8 mouse cellular contexts compared by ENCODE assay signal in the genomic region with DNA sequence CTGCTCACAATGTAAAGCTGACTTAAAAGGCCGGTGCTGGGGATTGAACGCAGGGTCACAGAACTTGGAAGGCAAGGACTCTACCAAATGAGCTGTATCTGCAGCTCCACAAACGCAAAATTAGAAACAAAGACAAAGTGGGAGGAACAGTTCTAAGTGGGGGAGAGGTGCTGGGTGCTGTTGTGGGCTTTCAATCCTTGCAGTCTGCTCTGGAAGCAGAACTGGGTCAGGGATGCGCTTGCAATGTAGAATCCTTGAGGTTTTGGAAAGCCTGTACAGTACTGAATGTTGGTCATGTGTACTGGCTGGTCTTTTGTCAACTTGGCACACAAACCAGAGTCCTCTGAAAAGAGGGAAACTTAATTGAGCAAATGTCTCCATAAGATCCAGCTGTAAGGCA. TPM values are rescaled to one million over a fixed set of nuclear protein-coding genes. Genes with fewer than 3 reads are reported as not detected.
A peak's percentile ranks its signal among the peaks of the same experiment; 100 is the strongest.
DNase-seq lines count a peak whose midpoint lies in the region; ATAC-seq and TF ChIP-seq lines count a peak whose summit lies in the region.

No protein-coding gene starts in this region.

- H3K4me1 ChIP-seq in forebrain, embryonic 13.5 days = peaks cover 28% of the 10 kb centered on the region
- peaks cover 21% of the 10 kb centered on the region for H3K4me1 ChIP-seq in liver, postnatal 0 days (ENCODE audit: insufficient read depth)

- DNase-seq in layer of hippocampus, adult 2 months (ENCODE audit: low spot score in 2 of 2) = no peak
- no peak for DNase-seq in layer of hippocampus, postnatal 14 days (ENCODE audit: low spot score in 2 of 2)
- DNase-seq in adrenal gland, adult 8-10 months = peak; percentile 61
- DNase-seq in liver, postnatal 0 days = no peak
- no peak for DNase-seq in urinary bladder, postnatal 25 days (ENCODE audit: low spot score)
- no peak for DNase-seq in urinary bladder, adult 2 months (ENCODE audit: low spot score)

- no peaks in the 10 kb centered on the region for H3K27me3 ChIP-seq in forebrain, embryonic 13.5 days
- no peaks in the 10 kb centered on the region for H3K27me3 ChIP-seq in liver, postnatal 0 days (ENCODE audit: insufficient read depth, low read length)

- ATAC-seq in forebrain, embryonic 13.5 days = no peak
- no peak for ATAC-seq in liver, postnatal 0 days
- no peak for ATAC-seq in megakaryocyte-erythroid progenitor cell, adult 5-6 weeks (replicated peaks; ENCODE audit: low FRiP score, low TSS enrichment, poor library complexity, severe bottlenecking)

- TF ChIP-seq CTCF in layer of hippocampus, adult 2 months (conservative IDR thresholded peaks at IDR 0.05) = no peak
- no peak for TF ChIP-seq CTCF in liver, postnatal 0 days (IDR thresholded peaks at IDR 0.05; ENCODE audit: low read depth)

- 5% methylated on average over 4 of the region's 4 CpGs for whole genome bisulfite sequencing in forebrain, embryonic 13.5 days
- 15% methylated on average over 4 of the region's 4 CpGs for WGBS in liver, postnatal 0 days (ENCODE audit: insufficient replicate concordance)

- no peak for TF ChIP-seq EP300 in liver, postnatal 0 days (IDR thresholded peaks at IDR 0.05; ENCODE audit: low read depth)

- no peaks in the 10 kb centered on the region for H3K9me3 ChIP-seq in forebrain, embryonic 13.5 days (replicated peaks)
- no peaks in the 10 kb centered on the region for H3K9me3 ChIP-seq in liver, postnatal 0 days (ENCODE audit: low read length)

- H3K4me3 ChIP-seq in layer of hippocampus, adult 2 months = peak overlapping the region; percentile 84
- peak overlapping the region; percentile 90 for H3K4me3 ChIP-seq in forebrain, embryonic 13.5 days
- H3K4me3 ChIP-seq in liver, postnatal 0 days (ENCODE audit: low read depth, low read length) = peak overlapping the region; percentile 99

- peak overlapping the region; percentile 94 for H3K27ac ChIP-seq in layer of hippocampus, adult 2 months
- peak overlapping the region; percentile 96 for H3K27ac ChIP-seq in forebrain, embryonic 13.5 days
- no peak overlapping the region for H3K27ac ChIP-seq in liver, postnatal 0 days (ENCODE audit: low read depth)

- peaks cover 28% of the 10 kb centered on the region for H3K36me3 ChIP-seq in forebrain, embryonic 13.5 days (ENCODE audit: poor library complexity, severe bottlenecking)
- 0 out of 2 replicates have a peak, but pooled peaks cover 3% of the 10 kb centered on the region for H3K36me3 ChIP-seq in liver, postnatal 0 days (replicated peaks; ENCODE audit: insufficient read depth, low read length)

- peak overlapping the region; percentile 84 for H3K4me2 ChIP-seq in forebrain, embryonic 13.5 days
- peak overlapping the region; percentile 80 for H3K4me2 ChIP-seq in liver, postnatal 0 days (ENCODE audit: low read depth, low read length)

- H3K9ac ChIP-seq in forebrain, embryonic 13.5 days = peak overlapping the region; percentile 99
- peak overlapping the region; percentile 99 for H3K9ac ChIP-seq in liver, postnatal 0 days (replicated peaks)

RNA-seq across cellular contexts. Expression of a gene that starts 0.9 kb away (rescaled TPM):
- total RNA-seq in layer of hippocampus, adult 2 months (2021) = 1 to 10 TPM; 5.3 to 5.8 TPM
- total RNA-seq in layer of hippocampus, postnatal 14 days (2021) = 1 to 10 TPM; 3.3 to 5.2 TPM
- 1 to 10 TPM; 3.1 to 8.1 (median 5.0) TPM for total RNA-seq in adrenal gland, adult 8-10 months (2022)
- polyA plus RNA-seq in forebrain, embryonic 13.5 days (2015; fragmentation: Nextera tagmentation; extraction: Ambion mirVana) = 3.7 and 4.0 TPM in 2 replicates
- 0.49 and 0.69 TPM in 2 replicates for polyA plus RNA-seq in liver, postnatal 0 days (2015; fragmentation: Nextera tagmentation; extraction: Ambion mirVana)
- polyA plus RNA-seq in urinary bladder, adult 2 months (2012; rRNA removed) = 1.7 and 1.8 TPM in 2 replicates
- total RNA-seq in megakaryocyte-erythroid progenitor cell, adult 5-6 weeks (2014; fragmentation: Nextera tagmentation) = 5.9 and 8.2 TPM in 2 replicates
- 4.0 and 8.2 TPM in 2 replicates for total RNA-seq in megakaryocyte-erythroid progenitor cell, adult 5-6 weeks (2017)

RNA-seq across cellular contexts. Expression of a gene that starts 1.0 kb away (rescaled TPM):
- total RNA-seq in layer of hippocampus, adult 2 months (2021) = 10 to 100 TPM; 48.6 to 50.7 TPM
- 10 to 100 TPM; 39.2 to 46.7 TPM for total RNA-seq in layer of hippocampus, postnatal 14 days (2021)
- total RNA-seq in adrenal gland, adult 8-10 months (2022) = 10 to 100 TPM; 49.0 to 66.1 (median 57.1) TPM
- polyA plus RNA-seq in forebrain, embryonic 13.5 days (2015; fragmentation: Nextera tagmentation; extraction: Ambion mirVana) = 104 and 108 TPM in 2 replicates
- 20.9 and 22.3 TPM in 2 replicates for polyA plus RNA-seq in liver, postnatal 0 days (2015; fragmentation: Nextera tagmentation; extraction: Ambion mirVana)
- 31.7 and 35.6 TPM in 2 replicates for polyA plus RNA-seq in urinary bladder, adult 2 months (2012; rRNA removed)
- 61.3 and 82.3 TPM in 2 replicates for total RNA-seq in megakaryocyte-erythroid progenitor cell, adult 5-6 weeks (2014; fragmentation: Nextera tagmentation)
- 76.0 and 122 TPM in 2 replicates for total RNA-seq in megakaryocyte-erythroid progenitor cell, adult 5-6 weeks (2017)

RNA-seq across cellular contexts. Expression of a gene that starts 44.8 kb away (rescaled TPM):
- total RNA-seq in layer of hippocampus, adult 2 months (2021) = 100 to 1,000 TPM; 111 to 115 TPM
- total RNA-seq in layer of hippocampus, postnatal 14 days (2021) = 10 to 100 TPM; 78.9 to 93.8 TPM
- 100 to 1,000 TPM; 108 to 175 (median 150) TPM for total RNA-seq in adrenal gland, adult 8-10 months (2022)
- 135 and 153 TPM in 2 replicates for polyA plus RNA-seq in forebrain, embryonic 13.5 days (2015; fragmentation: Nextera tagmentation; extraction: Ambion mirVana)
- 52.8 and 57.2 TPM in 2 replicates for polyA plus RNA-seq in liver, postnatal 0 days (2015; fragmentation: Nextera tagmentation; extraction: Ambion mirVana)
- 45.2 and 45.8 TPM in 2 replicates for polyA plus RNA-seq in urinary bladder, adult 2 months (2012; rRNA removed)
- total RNA-seq in megakaryocyte-erythroid progenitor cell, adult 5-6 weeks (2014; fragmentation: Nextera tagmentation) = 44.7 and 73.5 TPM in 2 replicates
- total RNA-seq in megakaryocyte-erythroid progenitor cell, adult 5-6 weeks (2017) = 135 and 166 TPM in 2 replicates
